In genomic region chr10:84339456-84339855, GRCm38 (mm10) we compare ENCODE assay signal across 23 mouse cellular contexts.
A peak's percentile ranks its signal among the peaks of the same experiment; 100 is the strongest.
DNase-seq lines count a peak whose midpoint lies in the region; ATAC-seq and TF ChIP-seq lines count a peak whose summit lies in the region.
"Had no signal": no experiment of that assay in that cellular context is flagged by ENCODE, and none has a peak within 500 bp of the region (broad histone marks: within the 10 kb centered on the region; RNA-seq: fewer than 3 reads in every experiment).

No protein-coding gene starts in this region.

- H3K9me3 ChIP-seq in heart, embryonic 10.5 days = no peaks in the 10 kb centered on the region
- H3K9me3 ChIP-seq in midbrain, embryonic 10.5 days (replicated peaks) = no peaks in the 10 kb centered on the region
- H3K9me3 ChIP-seq in liver, embryonic 12.5 days (replicated peaks) = no peaks in the 10 kb centered on the region
- H3K9me3 ChIP-seq: embryonic facial prominence, embryonic 15.5 days; hindbrain, embryonic 15.5 days; intestine, embryonic 15.5 days; limb, embryonic 13.5 days had no signal

- H3K9ac ChIP-seq in heart, adult 2 months (ENCODE audit: low read depth, low read length) = no peak overlapping the region
- no peak overlapping the region for H3K9ac ChIP-seq in liver, embryonic 12.5 days
- H3K9ac ChIP-seq: embryonic facial prominence, embryonic 15.5 days; hindbrain, embryonic 15.5 days; intestine, embryonic 15.5 days; limb, embryonic 13.5 days had no signal

- no peaks in the 10 kb centered on the region for H3K27me3 ChIP-seq in heart, adult 2 months (ENCODE audit: control insufficient read depth, insufficient read depth, low read length)
- no peaks in the 10 kb centered on the region for H3K27me3 ChIP-seq in heart, embryonic 10.5 days (ENCODE audit: insufficient read depth, poor library complexity, severe bottlenecking)
- no peaks in the 10 kb centered on the region for H3K27me3 ChIP-seq in myocyte (ENCODE audit: control insufficient read depth, insufficient read depth, insufficient read length)
- no peaks in the 10 kb centered on the region for H3K27me3 ChIP-seq in midbrain, embryonic 10.5 days (ENCODE audit: low read depth, poor library complexity, severe bottlenecking)
- H3K27me3 ChIP-seq in liver, embryonic 12.5 days (replicated peaks) = no peaks in the 10 kb centered on the region
- H3K27me3 ChIP-seq: embryonic facial prominence, embryonic 15.5 days; hindbrain, embryonic 15.5 days; intestine, embryonic 15.5 days; limb, embryonic 13.5 days had no signal

- no peaks in the 10 kb centered on the region for H3K36me3 ChIP-seq in heart, adult 2 months (ENCODE audit: control insufficient read depth, insufficient read depth, low read length)
- no peaks in the 10 kb centered on the region for H3K36me3 ChIP-seq in heart, embryonic 10.5 days
- H3K36me3 ChIP-seq in myocyte (ENCODE audit: control insufficient read depth, insufficient read depth) = no peaks in the 10 kb centered on the region
- H3K36me3 ChIP-seq in midbrain, embryonic 10.5 days = no peaks in the 10 kb centered on the region
- no peaks in the 10 kb centered on the region for H3K36me3 ChIP-seq in liver, embryonic 12.5 days
- H3K36me3 ChIP-seq: embryonic facial prominence, embryonic 15.5 days; hindbrain, embryonic 15.5 days; intestine, embryonic 15.5 days; limb, embryonic 13.5 days had no signal

- H3K4me1 ChIP-seq in heart, adult 2 months (ENCODE audit: control insufficient read depth, insufficient read depth, low read length) = peaks cover 5% of the 10 kb centered on the region; the same call in 1 of the 2 replicates
- peaks cover 3% of the 10 kb centered on the region; the same call in 1 of the 2 replicates for H3K4me1 ChIP-seq in heart, embryonic 10.5 days
- H3K4me1 ChIP-seq in bone marrow macrophage, adult 2 months (ENCODE audit: control insufficient read depth, insufficient read depth, low read length) = peaks cover 45% of the 10 kb centered on the region
- H3K4me1 ChIP-seq in midbrain, embryonic 10.5 days = no peaks in the 10 kb centered on the region
- H3K4me1 ChIP-seq in liver, embryonic 12.5 days = no peaks in the 10 kb centered on the region
- H3K4me1 ChIP-seq: embryonic facial prominence, embryonic 15.5 days; hindbrain, embryonic 15.5 days; intestine, embryonic 15.5 days; limb, embryonic 13.5 days had no signal

- H3K4me3 ChIP-seq in heart, adult 2 months = no peak overlapping the region
- H3K4me3 ChIP-seq in heart, embryonic 10.5 days = no peak overlapping the region
- no peak overlapping the region for H3K4me3 ChIP-seq in bone marrow macrophage, adult 2 months (ENCODE audit: insufficient read depth, low read length)
- H3K4me3 ChIP-seq in myocyte = no peak overlapping the region
- no peak overlapping the region for H3K4me3 ChIP-seq in midbrain, embryonic 10.5 days
- H3K4me3 ChIP-seq in liver, embryonic 12.5 days = no peak overlapping the region
- H3K4me3 ChIP-seq: embryonic facial prominence, embryonic 15.5 days; hindbrain, embryonic 15.5 days; intestine, embryonic 15.5 days; layer of hippocampus, adult 2 months; limb, embryonic 13.5 days had no signal

- 56% methylated on average over 4 of the region's 4 CpGs for WGBS in heart, adult 2 months
- WGBS in heart, embryonic 10.5 days = 53% methylated on average over 4 of the region's 4 CpGs
- 78% methylated on average over 4 of the region's 4 CpGs for WGBS in midbrain, embryonic 10.5 days
- WGBS in liver, embryonic 12.5 days (ENCODE audit: insufficient replicate concordance) = 29% methylated on average over 4 of the region's 4 CpGs

- no peak overlapping the region for H3ac ChIP-seq in myocyte (ENCODE audit: control insufficient read depth, insufficient read length)

- TF ChIP-seq POLR2A in heart, adult 2 months (IDR thresholded peaks at IDR 0.05; ENCODE audit: insufficient read depth, low read depth, low read length) = no peak
- TF ChIP-seq POLR2A in bone marrow macrophage, adult 2 months (IDR thresholded peaks at IDR 0.05; ENCODE audit: borderline replicate concordance, low read depth, low read length) = no peak
- TF ChIP-seq POLR2A in myocyte (IDR thresholded peaks at IDR 0.05; ENCODE audit: insufficient read length, low read depth) = no peak

- TF ChIP-seq CTCF in heart, adult 2 months (IDR thresholded peaks at IDR 0.05) = no peak
- no peak for TF ChIP-seq CTCF in bone marrow macrophage, adult 2 months (IDR thresholded peaks at IDR 0.05; ENCODE audit: low read depth, low read length)

- H3K4me2 ChIP-seq in myocyte (ENCODE audit: low read depth) = peak overlapping the region; percentile 35
- H3K4me2 ChIP-seq in liver, embryonic 12.5 days = no peak overlapping the region
- H3K4me2 ChIP-seq: embryonic facial prominence, embryonic 15.5 days; heart, embryonic 11.5 days; hindbrain, embryonic 15.5 days; intestine, embryonic 15.5 days; limb, embryonic 13.5 days had no signal

- H3K27ac ChIP-seq in heart, adult 2 months = peak overlapping the region; percentile 6
- no peak overlapping the region for H3K27ac ChIP-seq in heart, embryonic 10.5 days
- H3K27ac ChIP-seq in bone marrow macrophage, adult 2 months (ENCODE audit: insufficient read depth, low read depth, low read length) = peak overlapping the region; percentile 91
- no peak overlapping the region for H3K27ac ChIP-seq in midbrain, embryonic 10.5 days (replicated peaks)
- H3K27ac ChIP-seq in liver, embryonic 12.5 days = no peak overlapping the region
- H3K27ac ChIP-seq: embryonic facial prominence, embryonic 15.5 days; hindbrain, embryonic 15.5 days; intestine, embryonic 15.5 days; layer of hippocampus, adult 2 months; limb, embryonic 13.5 days; stomach, postnatal 0 days had no signal

- no peak for TF ChIP-seq EP300 in heart, adult 2 months (IDR thresholded peaks at IDR 0.05; ENCODE audit: insufficient read depth, low read depth, low read length)

- no peak for DNase-seq in heart, adult 2 months
- DNase-seq in heart, embryonic 10.5 days (ENCODE audit: low spot score) = no peak
- peak; percentile 38 for DNase-seq in kidney, adult 9 months
- no peak for DNase-seq in kidney, postnatal 4 days
- DNase-seq in midbrain, embryonic 10.5 days (ENCODE audit: low spot score) = no peak
- DNase-seq: adrenal gland, postnatal 14 days; cerebellum, adult 11-12 months; cerebellum, postnatal 25 days; gastrocnemius, postnatal 25 days; heart, postnatal 4 days; layer of hippocampus, postnatal 36 days; midbrain, embryonic 14.5 days; right cerebral cortex, postnatal 25 days had no signal

- H3K79me2 ChIP-seq in heart, adult 2 months (replicated peaks; ENCODE audit: control insufficient read depth, insufficient read depth, low read length) = no peaks in the 10 kb centered on the region
- H3K79me2 ChIP-seq in myocyte (ENCODE audit: control insufficient read depth, insufficient read depth) = no peaks in the 10 kb centered on the region

- intact Hi-C loops in heart, adult 2 months (cut with DNase I) = loop anchor here (5.0 kb wide), 1 partner anchor 88 kb away; no protein-coding TSS in a partner anchor

- no peak for ATAC-seq in liver, embryonic 12.5 days
- ATAC-seq: intestine, embryonic 15.5 days had no signal

TF ChIP-seq in myocyte, 11 proteins besides CTCF, POLR2A, EP300 and RAD21:
- TF ChIP-seq MYOD1 (IDR thresholded peaks at IDR 0.05; ENCODE audit: control insufficient read depth in 1 of 3, insufficient read length in 2 of 3, low read depth in 2 of 3) (peak in 1 of 3 experiments; percentile 39), CEBPB (IDR thresholded peaks at IDR 0.05; ENCODE audit: insufficient read depth, poor library complexity, severe bottlenecking) (no peak), MYOG (IDR thresholded peaks at IDR 0.05; ENCODE audit: control insufficient read depth in 1 of 3, insufficient read depth in 1 of 3, insufficient read length in 2 of 3, low read depth in 2 of 3) (peak in 1 of 3 experiments; percentile 59)

Comparison
In these comparisons a context has a peak if more than half of its experiments do, and no peak if none do; other contexts are left out.
1. H3K27ac ChIP-seq: peak in heart, adult 2 months (single experiment) and bone marrow macrophage, adult 2 months (single experiment); none in heart, embryonic 10.5 days (single experiment), midbrain, embryonic 10.5 days (single experiment) and liver, embryonic 12.5 days (single experiment).